Mouse (Mus musculus) CD8-positive naive resting alpha-beta T cell, adult 2 months (primary cell): ENCODE results near the gene Snupn.
A peak's percentile ranks its signal among the peaks of the same experiment; 100 is the strongest.
"Not testable (repeated sequence)": the region's sequence is repeated elsewhere in the genome, so short reads cannot be mapped to it uniquely, and the experiment has no call there.

Experiments used
- DNase-seq, 2 experiments: peaks; one replicate each; pipeline ENCODE4 v3.0.0; 2022; ENCODE audit warnings: low read depth in 2 of 2, low spot score in 2 of 2

The Snupn gene

DNA sequence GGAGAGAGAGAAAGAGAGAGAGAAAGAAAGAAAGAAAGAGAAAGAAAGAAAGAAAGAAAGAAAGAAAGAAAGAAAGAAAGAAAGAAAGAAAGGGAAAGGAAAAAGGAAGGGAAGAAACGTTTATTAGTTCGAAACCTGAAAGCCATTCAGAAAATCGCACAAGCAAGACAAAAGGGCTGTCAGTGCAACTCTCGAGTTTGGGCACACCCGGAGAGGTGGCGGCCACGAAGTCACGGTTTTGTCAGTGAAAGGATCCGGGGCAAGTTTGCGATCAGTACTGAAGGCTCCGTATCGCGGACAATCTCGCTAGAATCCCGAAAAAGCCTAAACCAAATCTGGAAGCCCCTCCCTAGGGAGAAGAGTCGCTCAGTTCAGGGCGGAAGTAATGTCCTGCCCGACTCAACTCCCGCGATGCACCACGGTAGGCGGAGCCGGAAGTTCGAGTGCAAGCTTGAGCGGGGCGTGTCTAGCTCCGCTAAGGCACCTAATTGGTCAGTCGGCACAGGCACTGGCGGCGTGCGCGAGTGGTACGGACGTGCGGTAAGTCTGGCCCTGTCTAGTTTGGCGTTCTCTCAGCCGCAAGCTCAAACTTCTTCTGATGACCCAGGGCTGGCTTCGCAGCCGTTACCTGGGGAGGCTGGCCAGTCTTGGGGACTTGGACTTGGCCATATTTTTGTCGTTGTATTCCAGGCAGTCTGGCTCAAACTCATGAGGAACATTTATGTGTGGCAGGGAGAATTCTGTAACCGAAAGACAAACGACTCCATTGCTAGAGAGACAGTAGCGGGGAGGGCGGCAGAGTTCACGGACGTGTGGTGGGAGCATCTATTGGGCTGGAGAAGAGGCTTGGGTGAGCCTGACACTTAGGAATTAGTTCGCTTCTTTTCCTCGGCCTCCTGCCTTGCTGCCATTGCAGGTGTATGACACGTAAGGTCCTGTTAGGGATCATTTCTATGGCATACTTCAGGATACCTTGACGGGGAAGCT is at the start of gene Snupn:
Snupn (plus strand) TSS at position 465 of the 987 bp plus-strand sequence.
- DNase-seq, result peak; percentile 93 to 97

DNA sequence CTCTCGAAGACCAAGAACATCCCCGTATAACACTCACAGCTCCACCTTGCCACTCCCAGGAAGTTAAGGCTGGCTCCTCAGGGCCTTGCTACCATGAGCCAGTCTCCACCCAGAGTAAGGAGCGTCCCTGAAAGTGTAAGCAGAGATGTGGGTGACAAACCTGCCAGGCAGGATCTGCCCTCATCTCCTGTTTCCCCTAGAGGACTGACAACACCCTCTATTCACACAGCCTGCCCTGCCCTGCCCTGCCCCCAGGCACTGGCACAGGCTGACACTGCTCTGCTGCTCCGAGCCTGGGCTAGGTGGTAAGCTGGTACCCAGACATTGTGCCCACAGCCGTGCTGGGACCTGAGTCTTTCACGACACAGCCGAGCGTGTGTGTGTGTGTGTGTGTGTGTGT is 49.5 kb upstream of the Snupn start:
- no peak for DNase-seq

DNA sequence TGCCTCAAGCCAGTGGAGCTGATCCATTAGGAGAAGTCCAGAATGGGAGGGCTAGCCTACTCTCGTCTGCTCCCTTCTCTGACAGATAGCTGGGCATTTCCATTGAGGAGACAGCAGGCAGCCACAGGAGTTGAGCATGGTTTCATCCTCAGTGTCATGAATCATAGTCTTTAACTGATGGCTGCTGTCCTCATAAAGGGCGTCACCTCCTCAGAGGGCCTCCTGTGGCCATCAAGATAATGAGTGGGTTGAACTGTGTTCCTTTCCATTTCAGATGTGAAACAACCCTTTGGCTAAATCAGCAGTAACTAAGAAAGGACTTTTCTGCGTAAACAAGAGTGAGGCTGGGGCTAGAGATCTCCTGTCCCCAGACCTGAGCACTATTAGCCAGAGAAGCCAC is 47.0 kb upstream of the Snupn start:
- no peak for DNase-seq

DNA sequence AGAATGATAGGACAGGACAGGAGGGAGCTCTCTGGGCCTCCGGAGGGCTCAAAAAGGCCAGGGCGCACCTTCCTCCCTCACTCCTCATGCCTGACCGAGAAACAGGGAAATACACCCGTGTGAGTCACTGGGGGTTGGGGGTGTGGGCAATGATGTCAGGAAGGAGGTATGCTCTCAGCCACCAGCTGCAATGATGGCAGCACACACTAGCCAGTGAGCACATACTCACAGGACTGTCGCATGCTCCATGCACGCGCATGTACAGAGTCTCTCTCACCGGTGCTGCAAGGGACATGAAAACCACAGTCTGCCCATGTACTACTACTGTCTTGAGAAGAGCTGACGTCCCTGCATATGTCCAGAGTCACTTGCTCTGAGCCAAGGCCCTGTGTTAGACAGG is 43.1 kb upstream of the Snupn start:
- no peak for DNase-seq

DNA sequence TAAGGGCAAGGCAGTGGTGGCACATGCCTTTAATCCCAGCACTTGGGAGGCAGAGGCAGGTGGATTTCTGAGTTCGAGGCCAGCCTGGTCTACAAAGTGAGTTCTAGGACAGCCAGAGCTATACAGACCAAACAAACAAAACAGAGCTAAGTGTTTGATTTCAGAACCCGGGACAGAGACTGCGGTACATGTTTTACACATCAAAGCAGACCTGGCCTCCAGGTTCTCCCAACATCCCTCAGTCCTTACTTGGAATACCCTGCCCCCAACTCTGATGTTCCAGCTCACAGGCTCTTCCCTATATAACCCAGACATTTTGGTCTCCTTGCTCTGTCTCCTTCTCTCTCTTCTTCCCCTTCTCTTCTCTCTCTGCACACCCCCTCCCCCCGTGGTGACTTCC is 40.7 kb upstream of the Snupn start:
- DNase-seq, result not testable (repeated sequence)

DNA sequence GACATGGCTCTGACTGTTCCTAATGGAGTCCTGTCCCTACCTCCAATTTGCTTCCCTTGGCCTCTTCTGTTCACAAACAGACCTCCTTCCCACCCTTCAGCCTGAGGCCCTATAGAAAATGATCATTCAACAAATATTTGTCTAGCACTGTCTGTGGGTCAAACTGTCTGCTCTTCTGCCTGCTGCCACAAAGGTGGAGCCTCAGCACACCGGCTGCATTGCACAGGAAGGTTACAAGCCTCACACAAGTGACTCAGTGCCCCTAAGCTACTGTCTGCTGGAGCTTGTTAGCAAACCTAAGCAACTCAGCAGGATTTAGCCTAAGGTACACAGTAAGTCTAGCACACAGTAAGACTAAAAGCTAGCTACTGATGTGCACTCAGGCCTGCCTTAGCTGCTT is 39.7 kb upstream of the Snupn start:
- no peak for DNase-seq

DNA sequence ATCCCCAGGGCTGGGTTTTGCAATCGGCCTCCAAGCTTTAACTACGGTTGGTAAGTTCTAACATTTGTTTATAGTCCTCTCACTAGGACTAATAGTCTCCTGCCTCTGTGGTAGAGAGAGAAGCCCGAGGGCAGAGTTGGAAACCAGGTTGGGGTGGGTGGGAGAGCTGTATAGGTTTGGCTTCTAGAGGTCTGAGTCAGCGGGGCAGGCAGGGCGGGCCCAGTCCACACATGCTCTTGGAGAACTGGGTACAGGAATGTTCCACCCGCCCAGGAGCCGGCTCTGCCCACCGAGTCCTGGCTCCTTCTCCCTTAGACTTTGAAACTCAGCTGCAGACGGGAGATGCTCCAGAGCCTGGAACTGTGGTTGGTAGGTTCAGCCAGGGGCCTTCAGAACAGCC is 36.7 kb upstream of the Snupn start:
- DNase-seq, result no peak

DNA sequence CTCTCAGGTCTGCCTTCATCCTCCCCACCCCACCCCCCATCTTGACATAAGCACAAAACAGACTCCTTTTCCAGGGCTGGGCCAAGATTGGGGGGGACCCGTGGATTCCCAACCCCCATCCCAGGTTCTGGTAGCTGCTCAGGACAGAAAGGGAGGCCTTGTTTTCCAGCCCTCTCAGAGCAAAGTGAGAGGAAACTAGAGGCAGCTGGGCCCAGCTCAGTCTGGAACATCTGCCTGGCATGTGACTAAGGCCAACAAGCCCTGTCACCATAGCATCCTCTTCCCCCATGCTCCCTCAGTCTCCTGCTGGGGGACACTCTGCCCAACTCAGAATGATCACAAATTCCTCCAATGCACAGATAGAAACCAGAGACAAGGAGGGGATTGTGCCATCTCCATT is 35.6 kb upstream of the Snupn start:
- no peak for DNase-seq

DNA sequence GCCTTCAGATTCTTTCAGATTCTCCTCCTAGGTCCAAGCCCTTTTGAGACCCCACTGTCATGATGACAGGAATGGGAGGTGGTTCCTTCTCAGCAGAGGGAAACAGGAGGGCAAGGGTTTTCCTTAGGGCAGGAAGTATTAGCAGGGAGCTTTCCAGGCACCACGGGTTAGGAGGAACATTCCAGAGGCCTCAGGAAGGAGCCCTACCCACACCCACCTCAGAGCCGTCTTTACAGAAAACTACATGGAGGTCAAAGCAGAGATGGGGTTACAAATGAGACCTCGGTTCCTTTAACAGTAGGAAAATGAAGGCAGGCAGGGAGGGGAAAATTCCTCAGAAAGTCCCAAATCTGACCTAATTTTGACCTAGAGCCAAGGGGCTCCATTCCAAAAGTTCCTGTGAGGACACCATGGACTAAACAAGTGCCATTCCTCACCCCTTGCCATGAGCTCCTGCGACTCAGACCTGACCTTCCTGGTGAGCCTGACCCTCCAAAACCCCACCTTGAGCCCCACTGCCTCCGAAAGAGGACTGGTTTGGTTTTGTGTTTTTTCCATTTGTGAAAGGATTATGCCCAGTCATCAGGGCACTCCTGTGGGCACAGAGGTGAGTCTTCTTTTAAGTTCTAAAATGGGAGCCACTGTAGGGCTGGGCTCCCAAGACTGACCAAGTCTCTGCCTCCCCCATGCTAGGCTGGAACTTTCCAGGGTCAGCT is 34.8 kb upstream of the Snupn start:
- DNase-seq, result no peak

DNA sequence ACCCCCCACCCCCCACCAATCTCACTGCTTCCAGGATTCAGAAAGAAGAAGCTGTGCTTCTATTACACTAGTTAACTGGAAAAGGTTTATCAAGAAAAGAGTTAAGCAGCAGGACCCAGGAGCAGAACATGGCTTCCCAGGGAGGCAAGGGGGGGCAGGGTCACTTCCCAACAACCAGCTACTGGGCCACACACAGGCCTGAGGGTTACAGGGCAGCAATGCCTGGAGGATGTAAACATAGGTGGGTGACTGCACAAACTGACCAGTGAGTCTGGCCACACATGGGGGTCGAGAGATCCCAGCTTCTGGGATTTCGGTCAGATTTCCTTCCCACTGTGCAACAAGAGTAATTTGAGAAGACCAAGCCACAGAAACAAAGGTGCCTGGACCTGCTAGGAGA is 33.5 kb upstream of the Snupn start:
- DNase-seq, result no peak

DNA sequence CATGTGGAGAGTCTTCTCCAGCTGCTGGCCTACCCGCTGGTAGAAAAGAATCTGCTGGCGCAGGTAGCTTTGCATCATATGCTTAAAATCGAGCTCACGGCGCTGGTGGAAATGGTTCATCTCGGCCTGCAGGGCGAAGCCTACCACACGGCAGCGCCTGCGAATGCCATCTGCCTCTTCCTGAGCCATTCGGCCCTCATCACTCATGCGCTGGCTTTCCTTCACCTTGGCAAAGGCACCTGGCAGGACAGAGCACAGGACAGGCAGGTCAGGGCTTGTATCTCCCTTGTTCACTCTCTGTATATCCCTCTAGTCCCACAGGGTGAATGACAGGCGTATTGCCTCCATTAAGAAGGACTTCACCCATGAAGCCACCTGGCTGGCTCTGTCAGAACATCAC is 32.2 kb upstream of the Snupn start:
- no peak for DNase-seq

DNA sequence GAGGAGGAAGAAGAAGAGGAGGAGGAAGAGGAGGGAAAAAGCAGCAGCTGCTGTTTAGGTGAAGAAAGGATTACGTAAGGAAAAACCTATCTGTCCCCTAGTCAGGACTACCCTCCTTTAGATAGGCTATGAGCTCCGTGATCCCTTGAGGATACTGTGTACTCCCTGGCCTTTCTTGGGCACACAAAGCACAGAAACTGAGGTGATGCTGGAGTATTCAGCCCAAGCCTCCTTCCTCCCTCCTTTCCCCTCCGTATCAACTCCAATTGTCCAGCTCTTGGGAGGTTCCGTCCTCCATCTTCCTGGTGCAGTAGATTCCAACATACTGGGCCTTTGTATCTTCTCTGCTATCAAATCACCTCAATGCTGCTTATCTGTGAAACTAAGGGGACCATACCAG is 27.9 kb upstream of the Snupn start:
- no peak for DNase-seq

DNA sequence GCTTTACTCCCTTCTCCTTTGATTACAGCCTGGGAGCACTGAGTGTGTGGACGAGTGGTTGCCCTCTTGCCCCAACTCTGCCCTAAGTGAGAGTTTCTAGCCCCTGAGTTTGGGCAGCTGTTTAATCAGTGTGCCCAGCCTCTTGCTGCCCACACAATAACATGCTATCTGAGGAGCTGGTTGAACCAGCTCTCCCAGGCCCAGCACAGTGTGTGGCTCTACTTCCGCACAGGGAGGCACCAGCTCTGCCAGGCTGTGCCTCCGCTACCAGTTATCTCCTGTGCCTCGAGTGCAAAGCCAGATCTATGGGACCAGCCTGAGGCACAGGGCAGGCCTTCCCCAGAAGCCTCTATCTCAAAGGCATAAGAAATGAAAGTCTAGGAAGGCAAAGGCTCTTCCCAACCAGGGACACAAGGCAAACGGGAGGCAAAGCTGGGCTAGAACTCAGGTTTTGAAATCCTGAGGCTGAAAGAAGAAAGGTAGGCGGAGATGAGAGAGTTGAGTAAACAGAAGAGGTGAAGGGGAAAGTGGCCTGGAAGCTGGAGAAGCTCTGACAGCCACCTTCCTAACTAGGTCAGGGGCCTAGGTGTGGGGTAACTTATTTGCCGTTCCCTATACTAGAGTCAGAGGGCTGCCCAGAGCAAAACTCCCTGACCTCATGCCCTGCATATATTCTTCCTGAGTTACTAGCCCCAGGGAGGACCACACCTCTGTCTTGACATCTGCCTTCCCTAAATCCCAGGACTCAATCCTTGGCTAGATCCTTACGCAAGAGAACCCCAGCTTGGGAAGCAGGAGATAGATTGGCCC is 26.6 kb upstream of the Snupn start:
- DNase-seq, result no peak

DNA sequence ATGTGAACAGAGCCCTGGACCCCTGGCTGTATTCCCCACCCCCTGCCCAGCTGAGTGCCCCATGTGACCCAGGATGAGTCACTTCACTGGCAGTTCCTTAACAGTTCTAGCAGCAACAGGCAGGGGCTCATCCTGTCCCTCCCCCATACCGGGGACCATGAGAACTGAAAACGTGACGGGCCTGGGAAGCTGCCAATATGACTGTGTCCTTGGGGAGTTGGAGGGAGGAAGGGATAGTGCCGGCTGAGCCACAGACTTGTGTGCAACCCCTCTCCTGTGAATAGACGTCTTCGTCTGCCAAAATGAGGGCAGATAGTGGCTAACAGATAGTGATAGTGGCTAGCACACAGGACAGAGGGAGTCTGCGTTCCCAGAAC is 26.0 kb upstream of the Snupn start:
- no peak for DNase-seq

DNA sequence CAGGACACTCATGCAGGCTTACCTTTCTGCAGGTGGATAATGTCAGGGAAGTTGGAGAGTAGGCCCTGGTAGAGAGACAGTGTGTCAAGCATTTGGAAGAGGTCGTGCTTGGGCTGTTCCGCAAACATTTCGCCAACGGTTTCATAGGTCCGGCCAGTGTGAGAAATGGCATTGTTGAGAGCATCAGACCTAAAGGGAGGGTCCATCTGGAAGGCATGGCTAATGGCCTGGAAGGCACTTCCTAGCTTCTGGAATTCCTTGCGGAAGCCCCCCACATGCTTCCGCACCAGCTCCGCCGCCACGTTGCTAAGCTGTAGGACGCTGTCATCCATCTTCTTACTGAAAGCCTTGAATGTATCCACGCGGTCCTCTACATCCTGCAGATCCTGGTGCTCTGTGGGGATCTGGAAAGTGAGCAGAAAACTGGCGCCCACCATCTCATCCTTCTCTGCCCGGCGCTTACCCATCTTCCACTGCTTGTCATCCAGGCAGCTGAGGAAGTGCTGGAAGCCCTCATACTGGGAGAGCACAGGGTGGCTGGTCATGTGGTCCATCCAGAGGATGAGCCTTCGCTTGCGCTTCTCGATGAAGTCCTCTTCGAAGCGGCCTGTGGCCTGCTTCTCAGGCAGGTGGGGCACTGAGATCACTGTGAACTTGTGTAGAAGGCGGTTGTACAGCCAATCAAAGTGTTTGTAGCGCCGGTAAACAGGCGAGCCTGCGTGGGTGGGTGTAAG is 25.2 kb upstream of the Snupn start:
- no peak for DNase-seq

DNA sequence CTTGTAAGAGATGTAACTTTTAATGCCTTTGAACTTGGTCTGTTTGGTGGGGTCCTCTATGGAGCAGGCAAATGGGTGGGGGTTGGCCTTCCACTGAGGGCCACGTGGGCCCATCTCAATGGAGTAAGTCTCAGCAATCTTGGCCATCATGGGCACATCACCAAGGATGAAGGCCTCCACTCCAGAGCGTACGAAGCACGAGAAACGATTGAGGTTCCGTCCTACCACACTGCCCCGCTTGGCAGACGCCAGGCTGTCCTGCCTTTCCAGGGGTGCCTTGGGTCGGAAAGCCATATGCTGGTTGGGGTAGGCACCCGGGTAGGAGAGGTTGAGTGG is 24.7 kb upstream of the Snupn start:
- no peak for DNase-seq

DNA sequence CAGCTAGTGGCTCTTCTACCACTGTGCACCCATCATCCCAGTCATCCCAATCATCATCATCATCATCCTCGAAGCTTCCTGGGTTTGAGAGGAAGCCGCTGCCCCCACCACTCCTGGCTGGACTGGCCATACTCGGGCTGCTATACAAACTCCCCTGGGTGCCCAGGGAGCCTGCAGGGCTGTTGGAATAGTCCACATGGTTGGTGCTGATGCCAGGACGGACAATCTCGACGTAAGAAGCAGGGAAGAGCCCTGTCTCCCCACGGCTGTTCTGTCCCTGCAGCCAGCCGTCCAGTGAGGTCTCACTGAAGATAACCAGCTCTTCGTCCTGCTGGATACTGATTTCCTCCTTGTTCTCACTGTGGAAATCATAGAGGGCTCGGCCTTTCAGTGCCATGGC is 24.3 kb upstream of the Snupn start:
- DNase-seq, result no peak

DNA sequence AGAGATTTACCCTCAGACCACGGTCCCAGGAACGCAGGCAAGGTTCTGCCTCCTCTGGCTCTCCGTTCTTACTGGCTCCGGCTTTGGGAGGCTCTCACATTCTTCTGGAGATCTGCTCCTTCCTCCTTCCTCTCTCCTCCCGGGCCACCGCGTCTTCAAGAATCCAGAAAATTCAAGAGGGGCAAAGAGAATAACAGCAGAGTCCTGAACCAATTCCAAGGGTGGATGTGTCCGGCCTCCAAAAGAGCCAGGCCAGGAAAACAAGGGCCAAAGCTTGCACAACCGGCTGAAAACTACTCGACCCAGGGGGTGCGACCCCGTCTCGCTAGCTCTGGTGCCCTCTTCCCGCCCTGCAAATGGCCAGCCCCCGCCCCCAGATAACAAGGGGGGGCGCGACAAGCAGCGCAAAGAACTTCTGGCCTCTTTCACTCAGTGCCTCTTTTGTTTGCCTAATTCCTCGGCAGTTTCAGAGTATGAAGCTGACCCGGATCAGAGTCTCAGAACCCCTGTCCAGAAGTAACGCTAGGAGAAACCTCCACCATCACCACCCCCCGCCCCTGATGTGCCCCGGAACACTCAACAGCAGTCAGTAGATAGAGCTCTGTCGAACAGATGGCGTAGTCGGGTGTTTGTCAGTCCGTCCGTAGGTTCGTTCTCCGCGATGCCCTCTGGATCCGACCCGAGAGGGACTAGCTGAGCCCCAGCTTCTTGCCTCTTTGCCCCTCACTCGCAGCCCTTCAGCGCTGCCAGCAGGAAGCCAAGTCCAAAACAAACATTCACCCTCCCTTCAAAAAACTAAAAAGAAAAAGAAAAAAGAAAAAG is 23.3 kb upstream of the Snupn start:
- peak in 1 of 2 experiments; percentile 28 for DNase-seq

DNA sequence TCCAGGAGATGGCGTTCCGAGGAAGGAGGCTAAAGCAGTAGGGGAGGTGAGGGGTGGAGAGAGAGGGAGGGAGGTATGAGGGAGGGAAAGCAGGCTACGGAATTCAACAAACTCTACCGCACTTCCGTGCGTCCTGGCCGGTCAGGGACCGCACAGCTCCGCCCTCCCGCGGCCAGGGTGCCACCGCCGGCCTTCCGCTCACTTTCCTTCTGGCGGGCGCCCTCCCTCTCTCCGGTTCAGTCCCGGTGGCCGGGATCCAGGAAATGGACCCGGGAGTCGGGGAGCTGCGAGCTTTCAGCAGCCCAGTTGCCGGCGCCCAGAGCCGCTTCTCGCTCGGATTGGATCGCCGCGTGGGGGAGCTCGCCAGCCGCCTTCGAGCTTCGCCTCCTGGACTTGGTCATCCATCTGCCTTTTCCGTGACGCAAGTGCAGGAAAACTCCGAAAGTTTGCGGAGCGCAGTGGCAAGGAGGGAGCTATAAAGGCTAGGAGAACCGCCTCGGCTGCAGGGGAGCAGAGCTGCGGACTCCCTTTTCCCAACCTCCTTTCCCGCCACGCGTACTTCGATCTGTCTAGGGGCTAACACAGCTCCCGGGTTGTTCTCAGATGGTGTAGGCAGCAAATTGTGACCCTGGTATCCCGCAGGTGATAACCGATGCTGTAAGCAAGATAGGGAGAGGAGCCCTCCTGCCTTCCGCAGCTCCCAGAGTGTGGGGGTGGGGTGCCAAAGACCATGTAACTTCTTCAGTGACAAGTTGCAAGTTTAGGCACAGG is 22.5 kb upstream of the Snupn start, which contains the start of gene Snx33:
Snx33 (minus strand) TSS at position 331 of the 771 bp plus-strand sequence.
- peak; percentile 63 to 75 for DNase-seq
